Mouse (Mus musculus): ENCODE measurements at regions not wholly inside any gene's neighbourhood (a gene's known extent, or its start where the extent isn't known, plus 50 kb on each side); places are given as distances from the start of the nearest gene placed in this dataset.

- DNase-seq (ENCODE audit: low spot score): peak; percentile 36
Observed at GRCm38 (mm10) chr13:30600194-30600593, 55.0 kb upstream of the Uqcrfs1 start.

GRCm38 (mm10) chr13:30600625-30601407 is 55.7 kb upstream of the Uqcrfs1 start:
- no peak for DNase-seq (ENCODE audit: low spot score)

GRCm38 (mm10) chr13:30603936-30604335 is 55.9 kb upstream of the Dusp22 start:
- peak; percentile 45 for DNase-seq (ENCODE audit: low spot score)

DNA sequence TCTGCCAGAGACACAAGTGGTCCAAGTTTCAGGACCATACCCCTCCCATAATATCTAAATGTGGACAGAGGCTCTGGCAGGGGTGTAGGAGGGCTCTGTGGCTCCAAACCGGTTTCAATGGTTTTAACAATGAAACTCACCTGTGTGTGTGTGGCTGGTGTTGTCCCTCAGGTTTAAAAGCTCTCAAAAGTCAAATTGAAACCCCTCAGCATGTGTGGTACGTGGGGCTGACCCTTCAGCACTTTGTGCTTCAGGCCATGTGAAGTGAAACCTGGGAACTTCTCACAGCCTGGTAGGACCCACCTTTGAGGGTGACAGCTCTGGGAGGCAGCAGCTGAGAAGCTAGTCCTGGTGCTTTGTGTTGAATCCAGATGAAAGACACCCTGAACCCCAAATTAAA is 52.5 kb upstream of the Dusp22 start:
- no peak for DNase-seq (ENCODE audit: low spot score)

DNA sequence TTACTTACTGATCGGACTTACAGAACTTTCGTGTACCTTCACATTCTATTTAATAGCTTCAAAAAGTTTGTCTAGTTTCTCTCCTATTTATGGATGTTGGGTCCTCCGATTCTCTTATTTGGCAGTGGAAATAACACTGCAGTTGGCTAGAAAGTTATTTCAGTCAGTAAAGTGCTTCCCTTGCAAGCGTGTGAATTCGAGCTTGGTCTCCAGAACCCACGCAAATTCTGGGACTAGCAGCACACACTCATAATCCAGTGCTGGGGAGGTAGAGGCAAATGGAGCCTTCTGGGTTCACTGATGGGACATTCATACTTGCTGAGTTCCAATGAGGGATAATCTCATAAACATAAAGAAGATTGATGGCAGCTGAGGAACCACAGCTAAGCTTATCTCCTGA is 51.9 kb upstream of the Dusp22 start:
- no peak for DNase-seq (ENCODE audit: low spot score)

DNA sequence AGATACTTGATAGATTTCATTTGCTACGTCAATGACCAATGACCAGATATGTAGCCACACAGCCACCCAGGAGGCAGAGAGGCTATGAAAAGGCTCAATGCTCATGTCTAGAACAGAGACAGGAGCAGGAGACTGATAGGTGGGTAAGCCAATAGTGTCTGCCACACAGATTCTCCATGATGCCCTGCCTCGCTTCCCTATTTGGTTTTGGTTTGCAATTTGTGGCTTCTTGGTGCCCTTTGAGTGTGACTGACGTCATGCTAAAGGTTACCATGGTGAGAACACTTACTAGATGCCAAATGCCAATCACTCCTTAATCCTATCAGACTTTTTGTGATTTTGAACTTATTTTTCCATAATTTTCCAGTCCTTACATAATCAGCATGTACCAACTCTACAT is 50.0 kb upstream of the Dusp22 start:
- DNase-seq (ENCODE audit: low spot score): no peak

Measured in adipocyte (in vitro differentiated cells).